Mouse (Mus musculus) ovary, adult 10 weeks (tissue): Measurements from ENCODE around the gene Tcf19. TPM values are rescaled to one million over a fixed set of nuclear protein-coding genes. Genes with fewer than 3 reads are reported as not detected.

Experiments used
- polyA plus RNA-seq: library from polyadenylated mRNA; stranded (reverse); fragments of 350-450 nt; fragmentation: Illumina TruSeq; extraction: RNeasy Lipid Tissue Mini Kit (QIAGEN cat#74804); gene quantifications from one replicate; pipeline ENCODE4 v1.2.3, GENCODE M21; 2014

The Tcf19 gene
- polyA plus RNA-seq, result 1.9 TPM

DNA sequence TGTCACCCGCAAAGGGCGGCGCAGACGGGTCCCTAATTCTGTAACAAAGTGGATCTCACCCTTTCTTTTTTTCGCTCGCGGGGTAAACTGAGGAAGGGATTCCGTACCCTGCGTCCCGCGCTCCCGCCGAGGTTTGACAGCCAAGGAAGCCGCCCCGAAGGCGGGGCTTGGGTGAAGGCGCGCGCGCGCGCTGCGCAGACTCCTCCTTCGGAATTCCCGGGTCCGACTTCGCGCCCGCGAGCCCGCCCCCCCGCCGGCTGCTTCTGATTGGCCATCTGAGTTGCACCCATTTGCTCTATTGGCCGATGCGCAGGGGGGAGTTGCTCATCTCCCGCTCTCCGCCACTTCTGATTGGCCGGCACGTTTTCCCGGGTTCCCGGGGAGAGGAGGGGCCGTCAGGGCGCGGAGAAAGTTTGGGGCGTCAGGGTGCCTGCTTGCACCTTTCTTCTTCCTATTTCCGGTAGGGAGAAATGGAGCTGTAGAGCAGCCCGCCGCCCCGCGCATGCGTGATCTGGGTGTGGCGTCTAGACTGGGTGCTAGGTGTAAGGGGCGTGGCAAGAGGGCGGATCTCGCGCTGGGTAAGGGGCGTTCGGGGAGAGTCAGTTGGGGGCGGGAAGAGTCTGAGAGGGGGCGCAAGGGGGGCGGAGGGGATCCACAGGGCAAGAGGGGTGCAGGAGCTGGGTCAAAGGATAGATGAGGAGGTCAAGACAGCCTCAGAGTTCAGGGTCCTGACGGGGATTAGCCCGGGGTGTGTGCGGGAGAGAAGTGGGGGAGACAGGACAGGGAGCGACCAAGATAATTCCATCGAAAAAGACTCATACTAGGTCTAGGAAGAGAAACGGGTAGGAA lies at the start of gene Tcf19, which contains the start of gene Cchcr1:
Gene Tcf19 (minus strand): TSS at position 173 of the 849 bp plus-strand sequence.
Gene Cchcr1 (plus strand): TSS at position 449 of the 849 bp plus-strand sequence.

DNA sequence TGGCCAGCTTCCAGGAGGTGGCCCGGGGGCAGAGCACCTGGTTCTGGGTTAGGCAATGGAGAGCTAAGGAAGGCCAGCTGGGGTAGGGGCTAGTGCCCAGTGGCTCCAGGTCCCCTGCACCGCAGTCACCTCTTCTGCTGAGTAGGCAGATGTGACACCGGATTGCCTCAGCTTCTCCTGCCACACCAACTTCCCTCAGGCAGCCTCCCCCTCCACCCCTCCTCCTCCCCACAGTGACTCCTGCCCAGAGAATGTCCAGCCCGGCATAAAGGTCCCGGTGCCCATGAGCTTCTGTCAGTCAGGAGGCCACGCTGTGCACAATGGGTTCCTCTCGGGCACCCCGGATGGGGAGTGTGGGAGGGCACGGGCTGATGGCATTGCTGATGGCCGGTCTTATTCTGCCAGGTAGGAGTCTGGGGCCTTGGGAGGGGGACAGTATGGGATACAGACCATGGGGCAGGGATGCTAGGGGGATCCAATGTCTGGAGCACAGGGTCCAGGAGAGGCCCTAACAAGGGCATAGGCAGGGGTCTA lies 35.3 kb upstream of the Tcf19 start, which contains the start of gene Cdsn:
Gene Cdsn (plus strand): TSS at position 248 of the 534 bp plus-strand sequence.

DNA sequence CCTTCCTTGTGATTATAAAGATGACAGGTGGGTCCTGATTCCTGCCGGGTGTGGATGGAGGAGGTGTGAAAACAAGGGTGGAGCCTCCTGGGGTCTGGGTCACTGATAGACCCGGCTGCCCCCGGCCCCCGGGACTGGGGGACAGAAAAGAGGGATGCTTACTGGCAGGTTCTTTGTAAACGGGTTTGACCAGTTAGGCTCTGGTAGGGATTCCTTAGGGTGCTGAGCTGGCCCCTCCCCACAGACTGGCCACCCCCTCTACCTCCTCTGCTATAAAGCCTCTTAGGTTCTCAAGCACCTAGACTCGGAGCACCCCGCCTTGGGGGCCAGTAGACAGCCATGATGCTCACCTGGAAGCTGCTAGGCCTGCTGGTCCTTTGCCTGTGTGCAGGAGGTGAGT lies 16.3 kb upstream of the Tcf19 start, which contains the start of gene Psors1c2:
Gene Psors1c2 (plus strand): TSS at position 301 of the 400 bp plus-strand sequence.

DNA sequence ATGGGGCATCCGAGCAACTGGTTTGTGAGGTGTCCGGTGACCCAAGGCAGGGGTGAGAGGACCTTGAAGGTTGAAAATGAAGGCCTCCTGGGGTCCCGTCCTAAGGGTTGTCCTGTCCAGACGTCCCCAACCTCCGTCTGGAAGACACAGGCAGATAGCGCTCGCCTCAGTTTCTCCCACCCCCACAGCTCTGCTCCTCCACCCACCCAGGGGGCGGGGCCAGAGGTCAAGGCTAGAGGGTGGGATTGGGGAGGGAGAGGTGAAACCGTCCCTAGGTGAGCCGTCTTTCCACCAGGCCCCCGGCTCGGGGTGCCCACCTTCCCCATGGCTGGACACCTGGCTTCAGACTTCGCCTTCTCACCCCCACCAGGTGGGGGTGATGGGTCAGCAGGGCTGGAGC lies 10.8 kb downstream of the Tcf19 start, which contains the start of gene Pou5f1:
Gene Pou5f1 (plus strand): TSS at position 243 of the 400 bp plus-strand sequence.

DNA sequence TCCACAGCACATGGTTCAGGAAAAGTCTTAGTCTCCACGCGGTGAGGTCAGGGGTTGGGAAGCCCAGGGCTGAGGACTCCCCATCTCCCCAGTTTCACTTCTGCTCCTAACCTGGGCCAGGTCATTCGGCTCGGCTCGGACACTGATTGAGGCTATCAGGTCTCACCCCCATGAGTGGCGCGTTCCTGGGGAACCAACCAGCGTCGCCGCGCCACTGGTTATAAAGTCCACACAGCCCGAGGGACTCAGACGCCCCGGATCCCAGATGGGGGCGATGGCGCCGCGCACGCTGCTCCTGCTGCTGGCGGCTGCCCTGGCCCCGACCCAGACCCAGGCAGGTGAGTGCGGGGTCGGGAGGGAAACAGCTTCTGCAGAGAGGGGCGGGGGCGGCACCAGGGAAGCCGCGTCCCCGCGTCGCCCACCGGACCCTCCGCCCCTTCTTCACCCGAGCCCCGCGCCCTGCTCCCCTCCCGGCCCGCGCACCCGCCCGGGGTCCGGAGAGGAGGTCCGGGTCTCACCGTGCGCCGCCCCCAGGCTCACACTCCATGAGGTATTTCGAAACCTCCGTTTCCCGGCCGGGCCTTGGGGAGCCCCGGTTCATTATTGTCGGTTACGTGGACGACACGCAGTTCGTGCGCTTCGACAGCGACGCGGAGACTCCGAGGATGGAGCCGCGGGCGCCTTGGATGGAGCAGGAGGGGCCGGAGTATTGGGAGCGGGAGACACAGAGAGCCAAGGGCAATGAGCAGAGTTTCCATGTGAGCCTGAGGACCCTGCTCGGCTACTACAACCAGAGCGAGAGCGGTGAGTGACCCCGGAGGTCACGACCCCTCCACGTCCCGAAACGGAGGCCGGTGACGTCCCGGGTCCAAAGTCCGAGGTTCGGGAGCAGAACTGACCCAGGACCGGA lies 46.5 kb downstream of the Tcf19 start, which contains the start of gene H2-Q10:
Gene H2-Q10 (plus strand): TSS at position 248 of the 910 bp plus-strand sequence.

Other genes with a start within 250 kb of the Tcf19 start
- gene H2-Q1, start 196.4 kb downstream of the Tcf19 start, polyA plus RNA-seq, result not detected
- 2.1 TPM for gene H2-Q2, start 174.6 kb downstream of the Tcf19 start, polyA plus RNA-seq
- gene H2-Q4, start 137.2 kb downstream of the Tcf19 start, polyA plus RNA-seq, result 21.8 TPM
- gene H2-Q6, start 92.0 kb downstream of the Tcf19 start, polyA plus RNA-seq, result 3.0 TPM
- 2.0 TPM for gene H2-Q7, start 77.7 kb downstream of the Tcf19 start, polyA plus RNA-seq
- gene H2-Q10, start 46.7 kb downstream of the Tcf19 start, polyA plus RNA-seq, result 0.80 TPM
- 0.46 TPM for gene Pou5f1, start 10.8 kb downstream of the Tcf19 start, polyA plus RNA-seq
- gene Cchcr1, start 276 bp upstream of the Tcf19 start, polyA plus RNA-seq, result 0.23 TPM
- not detected for gene Psors1c2, start 16.4 kb upstream of the Tcf19 start, polyA plus RNA-seq
- not detected for gene Cdsn, start 35.3 kb upstream of the Tcf19 start, polyA plus RNA-seq
- gene 2300002M23Rik, start 50.6 kb upstream of the Tcf19 start, polyA plus RNA-seq, result 0.48 TPM
- gene Sfta2, start 84.7 kb upstream of the Tcf19 start, polyA plus RNA-seq, result not detected
- gene Gm9573, start 109.8 kb upstream of the Tcf19 start, polyA plus RNA-seq, result not detected
- 0.17 TPM for gene Mucl3, start 126.9 kb upstream of the Tcf19 start, polyA plus RNA-seq
- 0.48 TPM for gene Vars2, start 150.8 kb upstream of the Tcf19 start, polyA plus RNA-seq
- gene Gtf2h4, start 156.9 kb upstream of the Tcf19 start, polyA plus RNA-seq, result 2.4 TPM
- 7.1 TPM for gene Ddr1, start 187.8 kb upstream of the Tcf19 start, polyA plus RNA-seq